Mouse (Mus musculus): ENCODE results near the gene Wee2.

Wee2 gene

DNA sequence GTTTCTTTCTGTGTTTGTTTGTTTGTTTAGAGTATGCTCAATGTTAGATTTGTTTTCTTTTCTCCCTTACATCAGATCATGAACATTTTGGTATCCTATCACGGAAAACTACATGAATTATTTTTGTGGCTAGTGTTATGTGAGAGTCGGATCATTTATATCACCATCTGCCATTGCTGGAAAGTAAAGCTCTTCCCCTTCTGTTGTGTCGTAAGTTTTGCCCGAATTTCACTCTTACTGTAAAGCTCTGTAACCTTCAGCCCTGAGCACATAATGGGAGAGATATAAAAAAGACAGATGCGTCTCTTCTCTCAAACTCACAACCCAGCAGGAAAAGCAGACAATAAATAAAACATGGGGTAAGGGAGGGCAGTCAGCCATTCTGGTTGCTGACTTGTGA lies at the start of gene Wee2:
Gene Wee2, plus strand, starts transcription at position 153 of the 400 bp plus-strand sequence.
- DNase-seq, result peak; percentile 14

DNA sequence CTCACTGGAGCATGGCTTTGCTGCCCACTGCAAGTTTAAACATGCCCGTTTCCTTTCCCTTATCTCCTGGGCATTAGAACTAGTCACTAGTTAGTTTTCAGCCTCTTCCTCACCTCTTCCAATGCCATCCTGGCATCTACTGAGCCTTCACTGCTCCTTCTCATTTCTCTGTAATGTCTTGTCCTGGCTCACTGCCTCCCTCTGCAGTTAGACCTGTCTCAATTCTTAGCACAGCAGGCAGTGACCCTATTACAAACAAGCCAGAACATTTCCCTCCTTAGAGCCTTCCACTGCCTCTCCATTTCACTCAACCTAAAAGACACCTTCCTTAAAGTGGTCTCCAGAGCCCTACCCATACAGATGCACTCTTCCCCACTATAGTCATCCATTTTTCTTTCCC lies 47.9 kb upstream of the Wee2 start:
- DNase-seq, result no peak

DNA sequence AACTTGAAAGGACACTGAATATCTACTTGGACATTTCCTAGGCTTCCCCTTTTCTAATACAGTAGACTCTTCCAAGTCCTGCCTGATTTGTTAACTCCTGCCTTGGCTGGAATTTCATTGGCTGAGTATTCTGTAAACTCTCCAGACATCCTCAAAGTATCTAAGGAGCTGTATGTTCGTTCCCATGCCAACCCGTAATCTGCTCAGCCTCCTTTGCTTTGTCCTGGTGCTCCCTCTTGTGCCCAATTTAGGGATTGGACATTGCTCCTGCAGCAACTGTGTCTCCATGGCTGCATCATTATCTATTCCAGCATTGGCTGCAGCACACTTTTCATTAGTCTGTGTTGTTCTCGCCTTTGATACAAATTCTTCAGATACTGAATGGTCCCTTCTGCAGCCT lies 45.7 kb upstream of the Wee2 start:
- DNase-seq, result peak; percentile 89

DNA sequence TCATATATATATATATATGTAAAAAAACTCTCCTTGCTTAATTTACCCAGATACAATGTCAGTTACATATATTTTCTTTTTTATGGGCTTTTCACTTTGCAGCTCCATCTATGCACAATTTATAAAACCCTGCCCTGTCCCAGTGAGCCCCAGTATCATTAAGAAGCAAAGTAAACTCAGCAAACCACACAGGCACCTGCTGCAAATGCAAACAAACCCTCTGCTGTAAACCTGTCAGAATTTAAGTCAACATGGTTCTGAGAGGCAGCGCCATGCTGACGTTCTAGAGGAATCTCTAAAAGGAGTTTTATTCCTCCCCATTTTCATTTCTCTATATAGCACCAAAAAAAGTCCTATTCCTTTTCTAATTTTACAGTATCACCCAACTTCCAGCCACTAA lies 36.9 kb upstream of the Wee2 start:
- no peak for DNase-seq

DNA sequence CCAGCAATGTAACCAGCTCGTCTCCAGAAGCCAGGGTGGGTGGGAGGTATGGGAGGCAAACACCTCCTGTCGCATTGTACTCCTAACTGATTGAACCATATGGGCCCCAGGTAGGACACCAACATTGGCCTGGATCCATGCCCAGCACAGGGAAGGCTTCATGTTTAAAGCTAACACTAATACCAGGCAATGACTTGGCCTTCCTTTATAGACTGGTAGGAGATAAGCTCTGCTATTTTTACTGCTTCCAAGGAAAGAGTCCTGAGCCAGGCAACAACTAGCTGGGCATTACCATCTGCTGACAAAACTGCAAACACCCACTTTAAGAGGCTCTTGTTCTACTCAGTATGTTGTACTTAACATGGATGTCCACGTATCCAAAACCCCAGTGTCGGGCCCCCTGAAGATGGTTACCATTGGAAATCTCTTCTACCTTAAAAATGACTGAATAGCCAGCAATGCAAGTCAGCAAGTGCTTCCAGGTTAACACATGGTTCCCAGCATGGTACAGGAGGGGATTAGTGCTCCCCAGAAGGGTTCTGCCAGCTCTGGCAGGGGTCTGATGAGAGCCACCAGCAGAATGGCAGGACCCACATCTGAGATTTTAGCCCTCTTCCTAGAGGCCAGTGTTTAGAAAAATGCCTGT lies 35.1 kb upstream of the Wee2 start:
- DNase-seq, result peak; percentile 97

DNA sequence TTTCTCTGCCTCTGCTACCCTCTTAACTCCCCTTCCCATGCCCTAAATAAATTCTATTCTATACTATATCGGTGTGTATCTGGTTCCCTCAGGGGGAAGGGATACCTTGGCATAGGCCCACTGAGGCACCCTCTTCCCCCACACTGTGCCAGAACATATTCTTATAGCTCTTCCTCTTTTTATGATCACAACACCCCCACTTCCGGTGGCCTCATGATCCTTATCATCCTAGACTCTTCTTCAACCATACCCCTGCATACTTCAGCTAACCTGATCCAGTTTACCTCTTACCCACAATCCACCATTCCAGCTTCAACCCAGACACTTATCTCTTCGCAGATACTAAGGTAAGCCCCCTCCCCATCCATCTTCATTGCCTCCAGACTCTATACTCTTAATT lies 27.8 kb upstream of the Wee2 start:
- DNase-seq, result no peak

DNA sequence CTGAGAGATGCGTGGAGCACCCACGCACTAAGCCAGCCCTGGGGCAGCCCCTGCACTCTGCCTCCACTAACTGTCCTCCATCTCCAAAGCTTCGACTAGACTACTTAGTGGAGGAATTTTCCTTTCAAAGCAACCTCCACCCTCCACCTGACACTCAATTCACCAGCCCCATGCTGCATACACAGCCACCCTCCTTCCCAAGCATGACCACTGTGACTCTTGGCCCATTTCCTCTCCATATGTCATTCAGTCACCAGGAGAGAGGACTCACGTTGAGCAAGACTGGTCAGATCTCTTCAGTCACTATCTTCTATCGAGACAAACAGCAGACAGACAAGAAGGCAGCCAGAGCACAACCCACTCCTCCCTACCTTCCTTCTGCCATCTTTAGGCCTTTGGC lies 25.8 kb upstream of the Wee2 start:
- DNase-seq, result peak; percentile 87

DNA sequence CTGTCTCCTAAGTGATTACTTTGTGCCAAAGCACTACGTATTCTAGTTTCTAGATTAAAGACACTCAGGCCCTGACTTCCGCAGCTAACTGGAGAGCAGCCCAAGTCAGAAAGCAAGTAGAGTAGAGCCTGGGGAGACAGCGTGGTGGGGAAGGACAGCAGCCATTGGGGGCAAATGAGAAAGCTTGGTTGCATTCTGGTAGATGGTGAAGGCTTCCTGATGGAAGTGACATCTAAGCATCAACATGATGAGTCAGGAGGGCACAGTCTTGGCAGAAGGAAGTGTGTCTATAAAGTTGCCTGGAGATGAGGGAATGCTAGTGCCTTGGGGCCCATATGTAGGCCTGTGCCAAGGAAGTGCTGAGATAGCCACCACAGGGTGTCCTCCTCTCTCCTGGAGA lies 25.3 kb upstream of the Wee2 start:
- no peak for DNase-seq

DNA sequence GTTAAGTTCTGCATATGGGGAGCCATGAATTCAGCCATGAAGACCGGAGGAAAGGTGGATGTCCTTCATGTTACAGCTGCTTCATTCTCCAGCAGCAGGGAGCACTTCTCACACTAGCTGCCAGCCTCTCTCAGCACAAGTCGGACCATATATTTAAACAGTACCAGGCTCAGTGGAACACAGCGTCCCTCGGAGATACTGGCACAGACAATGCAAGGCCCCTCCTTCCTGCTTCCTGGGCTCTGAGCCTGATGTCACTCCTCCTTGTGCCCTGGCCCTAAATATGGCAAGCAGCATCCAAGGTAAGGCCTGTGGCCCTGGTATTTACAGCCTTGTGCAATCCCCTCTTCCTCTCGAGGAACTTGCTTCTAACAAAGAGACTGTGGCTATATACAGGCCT lies 23.1 kb upstream of the Wee2 start:
- DNase-seq, result no peak

DNA sequence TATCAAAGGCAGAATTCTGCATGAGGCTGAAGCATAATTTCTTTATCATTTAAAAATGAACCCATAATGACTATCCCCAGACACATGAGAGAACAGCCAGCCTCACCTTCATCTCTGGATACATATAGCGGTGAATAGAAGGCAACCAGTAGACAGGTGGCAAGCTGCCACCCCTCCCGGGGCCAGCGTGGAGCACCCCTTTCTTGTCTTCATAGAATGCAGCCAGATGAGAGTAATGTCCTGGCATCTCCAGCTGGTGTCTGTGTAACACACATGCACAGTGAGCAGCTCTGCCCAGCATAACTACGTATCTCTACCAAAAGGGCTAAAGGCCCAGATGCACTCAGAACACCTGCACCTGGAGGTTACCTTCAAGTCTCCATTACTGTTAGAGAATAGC lies 20.5 kb upstream of the Wee2 start:
- DNase-seq, result no peak

DNA sequence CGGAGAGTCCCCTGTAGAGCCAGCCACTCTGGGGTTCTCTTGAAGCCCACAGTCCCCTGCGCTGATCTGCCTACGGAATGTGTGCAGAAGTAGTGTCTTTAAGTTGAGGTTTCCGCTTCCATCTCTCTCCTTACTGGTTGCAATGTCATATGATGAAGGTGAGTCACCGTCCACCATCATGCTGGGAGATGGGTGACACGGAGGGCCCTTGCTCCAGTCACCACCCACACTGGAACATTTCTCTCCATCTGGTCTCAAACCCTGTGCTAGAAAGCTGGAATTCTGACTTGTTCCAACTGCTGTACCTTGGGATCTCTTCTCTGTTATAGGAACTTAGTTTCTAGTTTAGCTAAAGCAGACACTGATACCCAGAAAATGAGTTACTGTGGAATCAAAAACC lies 17.8 kb upstream of the Wee2 start:
- no peak for DNase-seq

DNA sequence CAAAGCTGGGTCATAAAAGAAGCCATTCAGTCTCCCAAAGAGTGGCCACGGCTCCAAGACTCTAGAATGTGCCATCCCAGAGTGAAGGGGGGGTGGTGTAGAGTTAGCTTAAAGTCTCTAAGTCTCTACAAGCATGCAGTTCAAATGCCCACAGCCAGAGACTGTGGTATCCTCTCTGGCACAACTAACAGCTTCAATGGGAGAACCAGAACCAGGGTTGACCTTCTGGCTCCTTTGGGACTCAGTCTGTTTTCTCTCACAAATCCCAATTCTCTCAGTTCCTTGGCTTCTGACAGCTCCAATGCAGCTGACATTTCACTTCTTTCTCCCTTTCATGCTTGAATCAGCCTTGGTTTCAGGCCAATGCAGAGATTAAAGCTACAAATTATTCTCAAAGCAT lies 15.9 kb upstream of the Wee2 start:
- DNase-seq, result no peak

DNA sequence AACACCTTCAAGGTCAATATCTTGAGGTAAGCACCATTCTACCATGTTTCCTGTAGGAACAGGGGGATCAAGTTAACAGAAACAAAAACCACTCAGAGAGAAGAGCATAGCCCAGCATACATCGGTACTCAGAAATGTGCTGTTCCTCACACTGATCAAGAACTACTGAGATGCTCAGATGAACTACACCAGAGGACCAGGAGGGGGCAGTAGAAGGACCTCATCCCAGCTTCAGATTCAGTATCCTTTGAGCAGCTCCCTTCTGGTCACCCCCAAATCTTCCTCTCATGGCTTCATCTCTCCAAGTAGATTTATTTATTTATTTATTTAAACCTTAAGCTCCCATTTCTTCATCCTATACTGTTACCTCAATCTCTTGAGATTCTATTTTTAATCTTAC lies 15.1 kb upstream of the Wee2 start:
- peak; percentile 82 for DNase-seq

DNA sequence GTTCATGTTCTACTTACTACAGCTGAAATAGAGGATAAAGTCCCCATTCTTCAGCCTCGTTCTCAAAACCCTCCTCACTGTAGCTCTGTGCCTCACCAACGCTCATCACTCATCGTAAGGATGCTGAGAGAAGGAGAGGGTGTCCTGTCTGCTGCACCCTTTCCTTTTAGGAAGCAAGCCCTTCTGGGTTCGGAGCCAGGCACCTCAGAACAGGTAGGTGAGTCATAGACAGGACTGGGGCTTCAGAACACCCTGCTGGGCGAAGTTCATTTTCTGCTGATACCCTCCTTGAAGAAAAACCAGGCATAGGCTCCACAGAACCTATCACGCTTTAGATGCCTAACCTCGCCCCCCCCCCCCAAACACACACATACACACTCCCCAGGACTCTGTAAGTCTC lies 11.4 kb upstream of the Wee2 start:
- DNase-seq, result peak; percentile 61

DNA sequence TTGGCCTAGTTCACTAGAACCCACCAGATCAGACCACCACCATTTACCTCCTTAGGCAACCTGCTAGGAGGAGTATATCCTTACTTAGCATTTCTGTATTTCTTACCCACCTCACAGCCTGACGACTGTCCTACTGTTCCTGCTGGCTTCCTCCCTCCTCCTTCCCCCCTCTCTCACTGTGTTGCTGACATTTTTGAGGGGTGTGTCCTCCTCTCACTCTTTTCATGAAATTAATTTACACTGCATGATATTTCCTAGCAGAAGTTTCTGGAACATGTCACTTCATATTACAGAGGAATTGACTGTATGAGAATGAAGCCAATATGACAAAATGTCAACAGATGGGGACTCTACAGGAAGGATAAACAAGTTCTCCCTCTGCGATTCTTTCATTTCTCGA lies 10.2 kb upstream of the Wee2 start:
- peak; percentile 85 for DNase-seq

DNA sequence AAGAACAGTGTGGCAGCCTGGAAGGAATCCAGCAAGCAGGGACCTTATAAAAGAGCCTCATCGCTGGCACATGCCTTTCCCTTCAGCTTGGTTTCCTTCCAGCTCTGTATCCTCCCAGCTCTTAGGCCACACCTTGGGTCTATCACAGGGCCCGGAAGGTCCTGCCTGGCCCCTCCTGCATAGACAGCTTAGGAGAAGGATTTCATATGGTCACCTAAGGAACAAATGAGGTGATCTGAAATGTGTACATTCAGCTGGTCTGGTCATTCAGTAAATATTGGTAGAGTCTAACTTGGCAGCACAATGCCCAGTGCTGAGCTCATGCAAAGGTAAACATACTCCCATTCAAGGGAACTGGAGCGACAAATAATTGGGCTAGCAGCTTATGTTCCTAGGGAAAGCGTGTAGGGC lies 9.4 kb upstream of the Wee2 start:
- DNase-seq, result peak; percentile 89

DNA sequence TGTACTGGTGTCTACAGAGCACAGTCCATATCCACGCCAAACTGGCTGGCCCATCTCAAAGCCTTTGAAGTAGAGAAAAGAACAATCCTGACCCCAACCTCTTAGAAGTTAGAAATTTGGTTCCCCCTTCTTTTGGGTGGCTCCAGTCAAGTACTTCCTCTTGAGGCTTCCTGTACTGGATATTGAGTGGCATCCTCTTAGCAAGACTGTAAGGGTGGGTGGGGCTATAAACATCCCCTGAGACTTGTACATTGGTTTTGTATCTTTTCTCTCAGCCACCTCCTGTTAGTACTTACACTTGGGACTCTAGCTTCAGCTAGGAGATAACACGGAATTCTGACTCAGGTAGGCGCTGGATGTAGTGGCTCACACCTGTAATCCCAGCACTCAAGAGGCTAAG lies 8.6 kb upstream of the Wee2 start:
- peak; percentile 60 for DNase-seq

DNA sequence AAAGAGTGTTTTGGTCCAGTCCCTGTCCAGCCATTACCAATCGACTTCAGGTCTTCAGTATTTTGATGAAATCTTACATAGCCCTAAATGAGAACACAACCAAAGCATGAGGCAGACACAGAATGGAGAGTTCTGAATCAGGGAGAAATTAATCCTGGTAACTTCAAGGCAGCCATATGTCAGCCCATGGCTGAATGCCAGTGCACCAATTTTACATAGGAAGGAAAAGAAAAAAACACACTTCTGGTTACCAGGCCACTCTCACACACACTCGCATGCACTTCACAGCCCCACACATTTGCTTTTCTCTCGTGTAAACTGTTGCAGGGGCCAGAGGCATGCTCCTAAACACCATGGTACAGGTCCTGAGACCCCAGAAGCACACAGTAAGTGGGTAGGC lies 8.0 kb upstream of the Wee2 start:
- DNase-seq, result peak; percentile 81

DNA sequence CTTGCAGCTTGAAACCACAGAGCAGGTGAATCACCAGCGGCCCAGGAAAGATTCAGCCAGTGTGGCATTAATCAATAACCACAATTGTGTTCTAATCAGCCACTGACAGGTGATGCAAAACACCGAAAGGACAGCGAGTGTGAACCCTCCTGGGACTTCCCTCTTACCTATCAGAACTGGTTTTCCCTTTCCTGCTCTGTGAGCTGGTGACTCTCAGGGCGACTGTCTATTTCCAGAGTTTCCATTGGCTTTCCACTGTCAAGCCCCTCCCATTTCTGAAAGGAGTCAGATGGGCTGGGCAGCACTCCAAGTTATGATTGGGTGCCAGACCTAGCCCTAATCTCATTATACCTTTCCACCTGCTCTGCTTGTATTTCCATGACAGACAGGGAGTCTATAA lies 7.5 kb upstream of the Wee2 start:
- peak; percentile 96 for DNase-seq

DNA sequence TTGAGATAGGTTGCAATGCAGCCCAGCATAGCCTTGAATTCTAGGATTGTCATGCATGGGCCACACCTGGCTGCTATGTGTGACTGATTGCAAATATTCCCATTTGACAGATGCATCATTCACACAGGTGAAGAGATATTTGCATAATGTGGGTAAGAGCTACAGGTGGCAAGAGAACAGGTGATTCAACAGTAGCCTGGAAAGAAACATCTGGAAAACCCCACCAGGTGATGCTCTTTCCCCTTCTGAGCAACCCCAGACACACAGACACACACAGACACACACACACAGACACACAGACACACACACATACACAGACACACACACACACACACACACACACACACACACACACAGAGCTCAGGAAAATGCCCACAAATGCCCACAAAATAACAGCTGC lies 7.1 kb upstream of the Wee2 start:
- DNase-seq, result no peak

DNA sequence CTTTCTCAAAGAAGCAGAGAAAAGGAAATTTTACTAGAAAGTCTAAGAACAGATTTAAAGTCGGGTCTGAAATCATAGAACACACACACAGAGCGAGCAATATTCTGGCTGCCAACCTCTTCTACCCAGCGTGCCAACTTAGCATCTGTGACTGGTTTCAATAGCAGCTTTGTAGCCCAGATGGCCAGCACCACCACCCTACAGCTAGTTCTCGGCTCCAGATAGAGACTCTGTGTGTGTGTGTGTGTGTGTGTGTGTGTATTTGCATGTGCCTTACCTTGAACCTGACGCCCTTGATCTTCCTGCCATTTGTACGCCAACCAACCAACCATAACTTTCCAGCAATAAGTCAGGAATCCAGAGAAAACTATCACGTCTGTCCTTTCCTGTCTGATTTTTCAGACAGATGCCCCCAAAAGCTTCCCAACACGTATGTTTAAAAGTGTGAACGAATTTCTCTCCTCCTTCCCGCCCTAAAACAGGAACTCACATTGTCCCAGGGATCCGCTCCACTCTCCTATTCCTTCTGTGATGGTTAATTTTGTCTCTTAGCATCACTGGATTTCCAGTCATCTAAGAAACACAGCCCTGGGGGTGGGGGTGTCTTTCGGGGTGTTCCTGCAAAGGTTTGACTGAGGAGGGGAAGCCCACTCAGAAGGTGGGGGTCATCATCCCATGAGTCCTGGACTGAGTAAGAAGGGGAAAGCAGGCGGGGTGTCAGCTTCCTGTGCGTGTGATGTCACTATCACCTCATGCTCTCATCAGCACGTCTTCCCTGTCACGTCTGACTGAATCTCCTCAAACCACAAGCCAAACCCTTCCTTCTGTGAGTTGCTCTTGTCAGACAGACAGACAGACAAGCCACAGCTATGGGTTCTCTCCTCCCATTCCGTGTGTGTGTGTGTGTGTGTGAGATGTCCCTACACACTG lies 6.3 kb upstream of the Wee2 start:
- DNase-seq, result peak; percentile 94

DNA sequence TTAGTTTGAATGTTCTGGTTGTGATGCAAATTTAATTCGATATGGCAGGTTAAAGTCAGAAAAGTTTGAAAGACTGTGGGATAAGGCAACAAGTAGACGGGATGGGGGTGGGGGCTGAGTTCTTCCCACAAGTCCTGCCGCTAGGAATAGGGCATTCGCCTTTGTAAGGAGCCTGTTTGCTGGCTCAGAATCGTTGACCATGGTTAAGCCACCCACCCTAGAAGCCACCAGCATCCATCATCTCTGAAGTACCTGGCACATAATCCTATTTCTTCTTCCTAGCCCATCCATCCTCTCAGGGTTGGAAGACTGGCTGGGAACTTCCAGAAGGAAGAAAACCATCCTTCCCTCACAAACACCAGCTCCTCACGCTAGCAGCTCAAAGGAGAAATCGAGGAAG lies 4.2 kb upstream of the Wee2 start:
- DNase-seq, result no peak

DNA sequence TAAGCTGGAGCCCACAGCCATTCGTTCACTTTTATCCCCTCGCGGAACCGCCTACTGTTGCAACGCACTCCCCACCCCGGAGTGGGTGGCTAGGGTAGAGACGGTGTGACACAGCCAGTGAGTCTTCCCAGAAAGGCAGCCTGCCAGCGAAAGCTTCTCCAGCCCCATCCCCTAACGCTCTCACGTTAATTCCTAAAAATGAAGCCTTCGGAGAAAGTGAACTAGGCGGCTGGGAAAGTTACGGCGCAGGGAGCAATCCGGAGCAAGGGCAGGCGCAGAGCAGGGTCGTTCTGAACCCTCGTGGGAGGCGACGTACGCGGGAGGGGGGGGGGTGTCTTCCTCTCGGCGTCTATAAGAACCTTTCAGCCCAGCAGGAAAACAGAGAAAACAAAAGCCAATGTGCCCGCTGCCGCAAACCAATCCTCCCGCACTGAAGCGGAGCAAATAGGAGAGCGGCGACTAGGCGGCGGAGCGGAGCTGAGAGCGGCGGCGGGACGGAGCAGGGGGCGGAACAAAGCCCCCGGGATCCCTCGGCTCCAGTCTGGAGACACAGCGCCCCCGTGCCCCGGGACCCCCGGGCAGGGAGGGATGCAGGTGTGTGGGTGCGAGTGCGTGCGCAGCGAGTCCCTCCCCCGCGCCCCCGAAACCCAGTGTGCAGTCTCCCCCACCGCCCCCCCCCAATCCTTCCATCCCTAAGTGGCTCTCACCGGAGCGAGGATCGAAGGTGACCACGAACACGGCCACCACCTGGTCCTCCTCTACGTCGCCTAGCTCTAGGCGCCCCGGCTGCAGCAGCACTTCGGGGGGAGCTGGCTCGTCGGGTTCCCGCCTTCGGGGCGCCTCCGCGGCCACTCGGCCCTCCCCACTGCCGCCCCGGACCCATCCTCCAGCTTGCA lies 3.5 kb upstream of the Wee2 start:
- peak; percentile 78 for DNase-seq

Measured in cerebellum, adult 9-10 months (tissue).